Mouse (Mus musculus): ENCODE data around the gene Tldc1. TPM values are rescaled to one million over a fixed set of nuclear protein-coding genes. Genes with fewer than 3 reads are reported as not detected.

Gene Tldc1
- polyA plus RNA-seq, 1 experiment from 2014 or later, result 10.0 TPM

- peaks cover 30% of the 10 kb centered on the region for H3K4me1 ChIP-seq
- H3K9me3 ChIP-seq (replicated peaks), result no peaks in the 10 kb centered on the region
- H3K9ac ChIP-seq (replicated peaks), result no peak overlapping the region
- H3K4me3 ChIP-seq (replicated peaks), result peak overlapping the region; percentile 14; the same call in 1 of the 2 replicates
- peak overlapping the region; percentile 82 for H3K27ac ChIP-seq (replicated peaks)
- H3K27me3 ChIP-seq (replicated peaks), result no peaks in the 10 kb centered on the region
- 4% methylated on average over 15 of the region's 15 CpGs for WGBS
- no peaks in the 10 kb centered on the region for H3K36me3 ChIP-seq
- H3K4me2 ChIP-seq, result peak overlapping the region; percentile 46
- peak; percentile 81 for ATAC-seq (ENCODE audit: low FRiP score)
These were observed 20.2 kb upstream of the Tldc1 start for GRCm38 (mm10) chr8:119798170-119798964.

- Histone ChIP-seq H3K4me3 (replicated peaks) (no peak overlapping the region), H3K27me3 (replicated peaks) (no peaks in the 10 kb centered on the region), H3K9ac (replicated peaks) (no peak overlapping the region), H3K9me3 (replicated peaks) (no peaks in the 10 kb centered on the region), H3K27ac (replicated peaks) (no peak overlapping the region), H3K4me2 (no peak overlapping the region), H3K4me1 (peaks cover 33% of the 10 kb centered on the region), H3K36me3 (no peaks in the 10 kb centered on the region)
- no peak for ATAC-seq (ENCODE audit: low FRiP score)
- WGBS, result 88% methylated on average over 3 of the region's 3 CpGs
These were observed 17.4 kb upstream of the Tldc1 start for GRCm38 (mm10) chr8:119795651-119796050.

GRCm38 (mm10) chr8:119794689-119795088, 16.5 kb upstream of the Tldc1 start:
- Histone ChIP-seq H3K9me3 (replicated peaks) (no peaks in the 10 kb centered on the region), H3K9ac (replicated peaks) (no peak overlapping the region), H3K4me3 (replicated peaks) (no peak overlapping the region), H3K4me2 (no peak overlapping the region), H3K36me3 (no peaks in the 10 kb centered on the region), H3K4me1 (peaks cover 26% of the 10 kb centered on the region), H3K27me3 (replicated peaks) (no peaks in the 10 kb centered on the region), H3K27ac (replicated peaks) (no peak overlapping the region)
- no peak for ATAC-seq (ENCODE audit: low FRiP score)
- 40% methylated on average over 7 of the region's 7 CpGs for WGBS

GRCm38 (mm10) chr8:119791804-119792704, 13.8 kb upstream of the Tldc1 start:
- 20% methylated on average over 15 of the region's 16 CpGs for WGBS
- Histone ChIP-seq H3K27ac (replicated peaks) (peak overlapping the region; percentile 61; the same call in 1 of the 2 replicates), H3K4me1 (peaks cover 12% of the 10 kb centered on the region), H3K9me3 (replicated peaks) (no peaks in the 10 kb centered on the region), H3K4me2 (no peak overlapping the region), H3K27me3 (replicated peaks) (no peaks in the 10 kb centered on the region), H3K36me3 (no peaks in the 10 kb centered on the region), H3K4me3 (replicated peaks) (no peak overlapping the region), H3K9ac (replicated peaks) (no peak overlapping the region)
- 0 out of 2 replicates have a peak, but pooled peaks have one; percentile 50 for ATAC-seq (ENCODE audit: low FRiP score)

GRCm38 (mm10) chr8:119789581-119789980, 11.4 kb upstream of the Tldc1 start:
- H3K4me2 ChIP-seq, result no peak overlapping the region
- 89% methylated on average over 7 of the region's 7 CpGs for WGBS
- no peaks in the 10 kb centered on the region for H3K36me3 ChIP-seq
- H3K9me3 ChIP-seq (replicated peaks), result no peaks in the 10 kb centered on the region
- H3K9ac ChIP-seq (replicated peaks), result no peak overlapping the region
- ATAC-seq (ENCODE audit: low FRiP score), result no peak
- no peak overlapping the region for H3K27ac ChIP-seq (replicated peaks)
- no peak overlapping the region for H3K4me3 ChIP-seq (replicated peaks)
- H3K4me1 ChIP-seq, result peaks cover 23% of the 10 kb centered on the region
- no peaks in the 10 kb centered on the region for H3K27me3 ChIP-seq (replicated peaks)

- 68% methylated on average over 9 of the region's 9 CpGs for WGBS
- no peak overlapping the region for H3K4me2 ChIP-seq
- no peak overlapping the region for H3K27ac ChIP-seq (replicated peaks)
- H3K4me3 ChIP-seq (replicated peaks), result no peak overlapping the region
- H3K4me1 ChIP-seq, result peaks cover 23% of the 10 kb centered on the region
- H3K9ac ChIP-seq (replicated peaks), result no peak overlapping the region
- ATAC-seq (ENCODE audit: low FRiP score), result no peak
- no peaks in the 10 kb centered on the region for H3K36me3 ChIP-seq
- no peaks in the 10 kb centered on the region for H3K27me3 ChIP-seq (replicated peaks)
- H3K9me3 ChIP-seq (replicated peaks), result no peaks in the 10 kb centered on the region
These were observed 10.6 kb upstream of the Tldc1 start for GRCm38 (mm10) chr8:119788607-119789381.

- H3K4me3 ChIP-seq (replicated peaks), result no peak overlapping the region
- H3K4me1 ChIP-seq, result peaks cover 20% of the 10 kb centered on the region
- no peaks in the 10 kb centered on the region for H3K9me3 ChIP-seq (replicated peaks)
- WGBS, result 68% methylated on average over 4 of the region's 4 CpGs
- no peaks in the 10 kb centered on the region for H3K27me3 ChIP-seq (replicated peaks)
- H3K9ac ChIP-seq (replicated peaks), result no peak overlapping the region
- no peak for ATAC-seq (ENCODE audit: low FRiP score)
- H3K4me2 ChIP-seq, result no peak overlapping the region
- H3K36me3 ChIP-seq, result no peaks in the 10 kb centered on the region
- no peak overlapping the region for H3K27ac ChIP-seq (replicated peaks)
These were observed 9.1 kb upstream of the Tldc1 start for GRCm38 (mm10) chr8:119787341-119787740.

GRCm38 (mm10) chr8:119786871-119787270, 8.7 kb upstream of the Tldc1 start:
- peaks cover 15% of the 10 kb centered on the region for H3K4me1 ChIP-seq
- no peak overlapping the region for H3K9ac ChIP-seq (replicated peaks)
- H3K27ac ChIP-seq (replicated peaks), result no peak overlapping the region
- no peaks in the 10 kb centered on the region for H3K36me3 ChIP-seq
- H3K4me2 ChIP-seq, result no peak overlapping the region
- H3K9me3 ChIP-seq (replicated peaks), result no peaks in the 10 kb centered on the region
- no peak overlapping the region for H3K4me3 ChIP-seq (replicated peaks)
- no peaks in the 10 kb centered on the region for H3K27me3 ChIP-seq (replicated peaks)
- ATAC-seq (ENCODE audit: low FRiP score), result no peak
- WGBS, result 91% methylated on average over 3 of the region's 3 CpGs

- no peak overlapping the region for H3K4me3 ChIP-seq (replicated peaks)
- no peak overlapping the region for H3K27ac ChIP-seq (replicated peaks)
- 19% methylated on average over 18 of the region's 18 CpGs for WGBS
- no peaks in the 10 kb centered on the region for H3K36me3 ChIP-seq
- peaks cover 11% of the 10 kb centered on the region for H3K4me1 ChIP-seq
- H3K27me3 ChIP-seq (replicated peaks), result no peaks in the 10 kb centered on the region
- no peaks in the 10 kb centered on the region for H3K9me3 ChIP-seq (replicated peaks)
- peak overlapping the region; percentile 25; the same call in 1 of the 2 replicates for H3K4me2 ChIP-seq
- H3K9ac ChIP-seq (replicated peaks), result no peak overlapping the region
- peak; percentile 36; the same call in 1 of the 2 replicates for ATAC-seq (ENCODE audit: low FRiP score)
These were observed 7.7 kb upstream of the Tldc1 start for GRCm38 (mm10) chr8:119785764-119786405.

- no peaks in the 10 kb centered on the region for H3K27me3 ChIP-seq (replicated peaks)
- no peaks in the 10 kb centered on the region for H3K9me3 ChIP-seq (replicated peaks)
- no peak overlapping the region for H3K27ac ChIP-seq (replicated peaks)
- H3K36me3 ChIP-seq, result no peaks in the 10 kb centered on the region
- 69% methylated on average over 7 of the region's 7 CpGs for WGBS
- H3K4me1 ChIP-seq, result peaks cover 12% of the 10 kb centered on the region
- H3K9ac ChIP-seq (replicated peaks), result no peak overlapping the region
- H3K4me3 ChIP-seq (replicated peaks), result no peak overlapping the region
- H3K4me2 ChIP-seq, result no peak overlapping the region
- no peak for ATAC-seq (ENCODE audit: low FRiP score)
These were observed 6.5 kb upstream of the Tldc1 start for GRCm38 (mm10) chr8:119784676-119785075.

GRCm38 (mm10) chr8:119784141-119784574, 5.9 kb upstream of the Tldc1 start:
- Histone ChIP-seq H3K9ac (replicated peaks) (no peak overlapping the region), H3K27ac (replicated peaks) (no peak overlapping the region), H3K9me3 (replicated peaks) (no peaks in the 10 kb centered on the region), H3K36me3 (no peaks in the 10 kb centered on the region), H3K4me3 (replicated peaks) (no peak overlapping the region), H3K27me3 (replicated peaks) (no peaks in the 10 kb centered on the region), H3K4me1 (peaks cover 15% of the 10 kb centered on the region), H3K4me2 (no peak overlapping the region)
- ATAC-seq (ENCODE audit: low FRiP score), result no peak
- 46% methylated on average over 9 of the region's 9 CpGs for WGBS

Measured in neural tube, embryonic 15.5 days (tissue).